Mouse (Mus musculus): ENCODE data around the gene Lima1. TPM values are rescaled to one million over a fixed set of nuclear protein-coding genes. Genes with fewer than 3 reads are reported as not detected.
"Not testable (repeated sequence)": the region's sequence is repeated elsewhere in the genome, so short reads cannot be mapped to it uniquely, and the experiment has no call there.

Lima1 gene
- total RNA-seq (2022), result 10 to 100 TPM; 11.0 to 14.6 (median 13.1) TPM

DNA sequence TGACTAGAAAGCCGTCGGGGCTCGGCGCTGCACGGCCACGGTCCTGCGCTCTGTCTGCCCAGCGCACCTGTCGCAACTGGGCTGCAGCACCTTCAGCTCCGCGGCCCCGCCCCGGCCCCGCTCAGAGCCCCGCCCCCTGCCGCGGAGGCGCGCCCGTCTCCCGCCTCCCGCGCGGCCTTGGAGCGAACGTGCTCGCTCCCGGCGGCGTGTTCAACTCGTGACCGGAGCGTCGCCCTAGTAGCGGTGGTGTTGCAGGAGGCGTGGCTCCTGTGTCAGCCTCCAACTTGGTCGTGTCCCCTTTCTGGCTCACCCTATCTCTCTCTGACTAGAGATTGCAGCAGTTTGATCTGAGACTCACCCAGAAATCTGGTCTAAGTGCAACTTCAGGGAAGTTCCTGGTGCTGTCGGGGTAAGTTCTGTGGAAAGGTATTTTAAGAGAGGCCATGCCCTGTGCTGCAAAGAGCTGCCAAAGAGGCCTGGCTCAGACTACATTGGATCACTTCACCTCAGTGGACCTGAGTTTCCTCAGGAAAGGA lies at the start of gene Lima1:
Gene Lima1 (minus strand): TSS at position 123 of the 536 bp plus-strand sequence.
- peak; percentile 48 to 65 for DNase-seq (ENCODE audit: low spot score in 2 of 2)

DNA sequence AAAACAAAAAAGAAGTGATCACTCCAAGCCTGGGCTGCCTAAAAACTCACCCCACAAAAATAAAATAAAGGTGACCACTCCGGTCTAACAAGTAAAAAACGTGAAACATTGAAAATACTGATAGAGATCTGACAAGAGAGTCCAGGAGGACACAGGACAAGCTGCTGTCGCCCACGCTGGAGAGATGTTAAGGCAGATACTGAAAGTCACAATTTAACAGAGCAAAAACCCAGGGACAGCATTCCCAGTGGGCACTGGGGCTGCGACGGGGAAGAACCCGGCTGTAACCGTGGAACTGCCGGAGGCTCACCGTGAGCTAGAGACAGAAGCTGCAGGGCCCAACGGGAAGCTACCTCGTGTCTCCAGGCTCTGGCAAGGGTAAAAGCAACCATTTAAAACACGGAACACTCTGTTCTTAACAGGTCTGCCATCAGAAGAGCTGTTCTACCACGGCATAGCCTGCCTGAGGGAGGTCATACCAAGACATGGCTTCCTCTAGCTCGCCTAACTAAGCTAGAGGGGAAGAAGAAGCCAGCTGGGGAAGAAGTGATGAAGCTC lies 44.4 kb upstream of the Lima1 start:
- DNase-seq (ENCODE audit: low spot score in 2 of 2), result no peak

- DNase-seq (ENCODE audit: low spot score in 2 of 2), result no peak
These were observed 42.0 kb upstream of the Lima1 start for GRCm38 (mm10) chr15:99917264-99917663.

DNA sequence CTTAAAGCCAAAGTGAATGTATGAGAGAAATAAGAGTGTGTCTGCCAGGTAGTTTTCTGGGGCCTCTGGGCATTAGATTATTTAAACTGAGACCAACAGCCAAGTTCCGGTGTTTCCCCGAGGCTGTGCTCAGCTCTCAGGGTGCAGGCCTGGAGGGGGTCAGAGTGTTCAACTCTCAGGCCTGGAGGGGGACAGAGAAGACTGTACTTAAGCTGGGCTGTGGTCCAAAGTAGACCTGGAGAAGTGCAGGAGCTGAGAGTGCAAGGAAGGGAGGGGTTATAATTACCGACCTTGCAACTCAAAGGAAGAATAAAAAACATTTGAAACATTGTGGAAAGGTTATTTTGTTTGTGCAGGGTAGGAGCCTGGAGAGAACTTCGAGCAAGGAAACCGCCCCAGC lies 39.4 kb upstream of the Lima1 start:
- DNase-seq (ENCODE audit: low spot score in 2 of 2), result no peak

DNA sequence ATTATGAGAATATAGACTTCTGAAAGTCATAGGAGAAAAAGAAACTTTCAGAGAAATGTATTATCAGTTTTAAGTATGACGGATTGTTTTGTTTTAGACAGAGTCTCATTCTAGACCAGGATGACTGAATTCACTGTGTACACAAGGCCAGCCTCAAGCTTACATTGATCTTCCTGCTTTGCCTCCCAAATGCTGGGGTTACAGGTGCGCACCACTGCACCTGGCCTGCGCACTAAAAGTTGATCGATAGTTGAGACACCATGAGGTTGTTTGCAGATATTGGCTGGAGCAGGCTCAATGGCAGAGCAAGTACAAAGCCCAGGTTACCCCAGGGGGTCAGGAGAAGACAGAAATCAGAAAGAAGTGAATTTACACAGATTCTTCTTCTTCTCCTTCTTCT lies 36.5 kb upstream of the Lima1 start:
- no peak for DNase-seq (ENCODE audit: low spot score in 2 of 2)

DNA sequence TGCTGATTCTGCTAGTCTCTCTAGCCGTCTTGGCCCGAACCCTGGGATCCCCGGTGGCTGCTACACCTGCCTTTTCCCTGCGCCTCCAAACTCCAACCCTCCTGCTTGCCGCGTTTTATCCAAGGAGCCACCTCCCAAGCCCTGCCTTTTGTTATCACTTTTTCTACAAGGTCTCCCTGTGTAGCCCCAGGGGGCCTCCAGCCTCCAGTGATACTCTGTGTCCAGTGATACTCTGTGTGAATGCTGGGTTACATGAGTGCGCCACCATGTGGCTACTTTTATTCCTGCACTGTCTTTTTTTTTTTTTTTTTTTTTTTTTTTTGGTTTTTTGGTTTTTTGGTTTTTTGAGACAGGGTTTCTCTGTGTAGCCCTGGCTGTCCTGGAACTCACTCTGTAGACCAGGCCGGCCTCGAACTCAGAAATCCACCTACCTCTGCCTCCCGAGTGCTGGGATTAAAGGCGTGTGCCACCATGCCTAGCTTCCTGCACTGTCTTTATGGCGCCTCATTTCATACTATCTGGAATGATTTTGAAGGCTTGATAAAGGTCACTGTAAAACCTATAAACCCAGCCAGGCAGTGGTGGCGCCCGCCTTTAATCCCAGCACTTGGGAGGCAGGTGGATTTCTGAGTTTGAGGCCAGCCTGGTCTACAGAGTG lies 34.2 kb upstream of the Lima1 start:
- DNase-seq (ENCODE audit: low spot score in 2 of 2), result not testable (repeated sequence)

- DNase-seq (ENCODE audit: low spot score in 2 of 2), result no peak
These were observed 32.3 kb upstream of the Lima1 start for GRCm38 (mm10) chr15:99907514-99907913.

GRCm38 (mm10) chr15:99907041-99907440 lies 31.8 kb upstream of the Lima1 start:
- DNase-seq (ENCODE audit: low spot score in 2 of 2), result no peak

DNA sequence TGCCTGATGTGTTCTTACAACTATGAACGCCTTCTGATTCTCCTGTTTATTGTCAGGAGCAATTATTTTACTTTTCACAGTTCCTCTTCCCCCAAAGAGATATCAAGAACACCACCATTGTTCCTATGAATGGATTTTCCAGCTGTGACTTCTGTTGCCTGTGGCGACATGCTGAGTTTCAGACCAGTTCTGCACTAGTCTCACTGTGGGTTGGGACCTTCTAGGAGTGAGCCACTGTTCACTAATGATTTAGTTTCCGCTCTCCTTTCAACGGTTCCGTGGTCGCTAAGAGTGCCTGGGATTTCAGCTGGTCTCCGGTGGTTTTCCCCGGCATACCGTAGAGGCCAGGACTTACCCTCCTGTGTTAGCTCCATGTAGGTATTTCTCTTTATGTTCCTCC lies 29.6 kb upstream of the Lima1 start:
- DNase-seq (ENCODE audit: low spot score in 2 of 2), result no peak

- DNase-seq (ENCODE audit: low spot score in 2 of 2), result peak; percentile 30 to 63
These were observed 29.1 kb upstream of the Lima1 start for GRCm38 (mm10) chr15:99904333-99904732.

DNA sequence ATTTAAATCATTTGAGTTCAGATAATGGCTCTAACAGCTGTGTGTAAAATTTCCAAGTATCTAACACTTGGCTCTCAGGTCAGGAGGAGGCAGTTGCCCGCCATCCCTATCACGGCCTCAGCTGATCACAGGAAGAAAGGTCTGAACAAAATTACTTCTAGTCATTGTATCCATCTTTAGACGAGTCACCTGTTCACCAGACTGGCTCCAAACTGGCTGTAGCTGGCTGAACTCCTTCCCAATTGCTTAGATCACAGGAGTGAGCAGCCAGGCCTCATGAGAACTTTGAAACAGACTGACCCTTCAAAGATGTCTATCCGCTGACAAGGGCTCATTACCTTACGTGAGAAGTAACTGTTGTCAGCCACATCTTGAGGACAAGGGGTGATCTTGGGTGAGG lies 28.0 kb upstream of the Lima1 start:
- DNase-seq (ENCODE audit: low spot score in 2 of 2), result no peak

- DNase-seq (ENCODE audit: low spot score in 2 of 2), result no peak
These were observed 27.5 kb upstream of the Lima1 start for GRCm38 (mm10) chr15:99902786-99903185.

GRCm38 (mm10) chr15:99896621-99897020 lies 21.4 kb upstream of the Lima1 start:
- no peak for DNase-seq (ENCODE audit: low spot score in 2 of 2)

DNA sequence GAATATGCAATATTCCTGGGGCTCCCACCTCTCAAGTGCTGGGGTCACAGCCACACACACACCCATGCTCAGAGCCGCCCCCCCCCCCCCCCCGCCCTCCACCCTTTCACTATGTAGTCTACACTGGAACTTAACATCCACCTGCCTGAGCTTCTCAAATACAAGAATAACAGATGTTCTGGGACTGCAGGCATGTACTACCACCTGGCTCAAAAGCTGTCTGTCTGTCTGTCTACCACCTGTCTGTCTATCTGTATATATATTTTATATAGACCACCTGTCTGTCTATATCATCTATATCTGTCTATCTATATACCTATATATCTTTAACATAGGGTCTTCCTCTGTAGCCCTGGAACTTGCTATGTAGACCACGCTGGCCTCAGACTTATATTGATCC lies 16.1 kb upstream of the Lima1 start:
- no peak for DNase-seq (ENCODE audit: low spot score in 2 of 2)

- DNase-seq (ENCODE audit: low spot score in 2 of 2), result no peak
These were observed 15.4 kb upstream of the Lima1 start for GRCm38 (mm10) chr15:99890412-99891236.

- no peak for DNase-seq (ENCODE audit: low spot score in 2 of 2)
These were observed 14.1 kb upstream of the Lima1 start for GRCm38 (mm10) chr15:99889275-99889874.

DNA sequence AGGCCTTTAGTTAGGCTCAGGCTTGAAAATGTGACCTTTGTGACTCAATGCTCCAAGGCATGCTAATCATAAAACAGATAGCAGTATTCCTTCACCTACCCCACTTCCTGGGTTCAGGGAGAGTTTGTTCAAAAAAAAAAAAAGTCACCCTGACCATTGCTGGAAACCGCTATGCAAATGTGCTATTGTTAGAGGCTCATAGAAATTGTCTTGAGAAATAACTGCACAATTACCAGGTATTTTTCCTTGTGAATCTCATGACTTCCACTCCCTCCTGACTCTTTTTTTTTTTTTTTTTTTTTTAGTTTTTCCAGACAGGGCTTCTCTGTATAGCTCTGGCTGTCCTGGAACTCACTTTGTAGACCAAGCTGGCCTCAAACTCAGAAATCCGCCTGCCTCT lies 11.9 kb upstream of the Lima1 start:
- not testable (repeated sequence) for DNase-seq (ENCODE audit: low spot score in 2 of 2)

DNA sequence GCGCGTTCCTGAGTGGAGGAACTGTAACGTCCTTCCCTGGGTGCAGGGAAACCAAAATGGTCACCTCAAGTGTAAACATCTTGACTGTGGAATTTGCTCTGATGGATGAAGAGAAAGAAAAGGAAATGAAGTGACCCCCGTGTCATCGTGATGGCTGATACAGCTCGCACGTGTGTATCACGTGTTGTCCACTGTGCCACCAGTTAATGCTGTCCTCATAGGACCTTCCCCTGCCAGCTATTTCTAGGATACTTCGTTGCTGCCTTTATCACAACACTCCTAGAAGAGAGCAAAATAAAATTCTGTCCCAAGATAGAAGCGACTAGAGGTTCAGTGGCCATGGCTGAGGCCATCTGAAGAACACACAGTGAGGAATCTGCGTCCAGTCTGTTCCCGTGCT lies 8.8 kb upstream of the Lima1 start:
- DNase-seq (ENCODE audit: low spot score in 2 of 2), result no peak

GRCm38 (mm10) chr15:99878541-99878940 lies 3.3 kb upstream of the Lima1 start:
- DNase-seq (ENCODE audit: low spot score in 2 of 2), result no peak

- DNase-seq (ENCODE audit: low spot score in 2 of 2), result peak in 1 of 2 experiments; percentile 11
These were observed 483 bp downstream of the Lima1 start for GRCm38 (mm10) chr15:99874612-99875333.

GRCm38 (mm10) chr15:99872543-99872942 lies 2.7 kb downstream of the Lima1 start:
- DNase-seq (ENCODE audit: low spot score in 2 of 2), result no peak
